Mouse (Mus musculus) midbrain, postnatal 0 days (tissue): ENCODE measurements at regions not wholly inside any gene's neighbourhood (a gene's known extent, or its start where the extent isn't known, plus 50 kb on each side); places are given as distances from the start of the nearest gene placed in this dataset.

Source experiments
- ATAC-seq: fragments of 200-750 bp; cut with Nextera tagmentation; 2 replicates; pipeline ENCODE4 v1.8.0; 2017; ENCODE audit warnings: moderate number of reproducible peaks, mild to moderate bottlenecking, moderate TSS enrichment, moderate library complexity; ENCODE audit not compliant: low FRiP score
- DNase-seq: peaks from one replicate; pipeline ENCODE4 v3.0.0-alpha.2; 2015; ENCODE audit warnings: low spot score
- H3K27ac ChIP-seq: fragments of 300-500 bp; sonication (generic); 2 replicates; pipeline ENCODE4 v1.5.1; 2014; ENCODE audit warnings: low read depth, mild to moderate bottlenecking, low read length, mixed read lengths
- H3K27me3 ChIP-seq: fragments of 300-500 bp; sonication (generic); 2 replicates; pipeline ENCODE4 v1.6.1; 2014; ENCODE audit warnings: low read length, control low read depth, mixed read lengths; ENCODE audit not compliant: insufficient read depth
- H3K36me3 ChIP-seq: fragments of 300-500 bp; sonication (generic); 2 replicates; pipeline ENCODE4 v1.6.1; 2014; ENCODE audit warnings: low read length, control low read depth, mixed read lengths; ENCODE audit not compliant: insufficient read depth
- H3K4me1 ChIP-seq: fragments of 300-500 bp; sonication (generic); 2 replicates; pipeline ENCODE4 v1.6.1; 2014; ENCODE audit warnings: mild to moderate bottlenecking, control low read depth, antibody characterized with exemption, low read length, mixed read lengths; ENCODE audit not compliant: insufficient read depth
- H3K4me2 ChIP-seq: fragments of 300-500 bp; sonication (generic); 2 replicates; pipeline ENCODE4 v1.6.1; 2014; ENCODE audit warnings: low read depth, mild to moderate bottlenecking, low read length, mixed read lengths; ENCODE audit not compliant: poor library complexity, severe bottlenecking
- H3K4me3 ChIP-seq: fragments of 300-500 bp; sonication (generic); 2 replicates; pipeline ENCODE4 v1.5.1; 2014; ENCODE audit warnings: low read depth, mild to moderate bottlenecking, low read length, moderate library complexity
- H3K9ac ChIP-seq: fragments of 300-500 bp; sonication (generic); replicated peaks from 2 replicates; pipeline ENCODE4 v1.6.1; 2014; ENCODE audit warnings: mild to moderate bottlenecking, low read length, moderate library complexity, mixed read lengths; ENCODE audit not compliant: poor library complexity, severe bottlenecking
- H3K9me3 ChIP-seq: fragments of 300-500 bp; sonication (generic); 2 replicates; pipeline ENCODE4 v1.6.1; 2016; ENCODE audit warnings: low read length, control low read depth
- CTCF ChIP-seq: IDR thresholded peaks from 2 replicates; pipeline ENCODE4 v1.5.1; 2016; ENCODE audit warnings: antibody characterized with exemption, mild to moderate bottlenecking
- WGBS: fragments of 180-500 bp; shearing (Covaris S2); extraction: QIAGEN DNeasy Blood & Tissue Kit; methylation state at CpG from one replicate; pipeline ENCODE4 v1.1.7; 2014; 5-methylcytosine and 5-hydroxymethylcytosine counted together

GRCm38 (mm10) chr1:190297666-190298327, 127.3 kb upstream of the Prox1 start:
- 86% methylated on average over 10 of the region's 10 CpGs for WGBS
- no peaks in the 10 kb centered on the region for H3K36me3 ChIP-seq
- no peak overlapping the region for H3K4me2 ChIP-seq
- TF ChIP-seq CTCF: no peak
- no peaks in the 10 kb centered on the region for H3K9me3 ChIP-seq
- no peak overlapping the region for H3K4me3 ChIP-seq
- ATAC-seq: no peak
- DNase-seq: no peak
- no peak overlapping the region for H3K9ac ChIP-seq
- H3K4me1 ChIP-seq: no peaks in the 10 kb centered on the region
- no peak overlapping the region for H3K27ac ChIP-seq
- H3K27me3 ChIP-seq: no peaks in the 10 kb centered on the region

- no peaks in the 10 kb centered on the region for H3K9me3 ChIP-seq
- no peak for TF ChIP-seq CTCF
- no peak for ATAC-seq
- no peaks in the 10 kb centered on the region for H3K27me3 ChIP-seq
- no peak overlapping the region for H3K4me3 ChIP-seq
- H3K9ac ChIP-seq: no peak overlapping the region
- no peaks in the 10 kb centered on the region for H3K4me1 ChIP-seq
- H3K36me3 ChIP-seq: no peaks in the 10 kb centered on the region
- H3K27ac ChIP-seq: no peak overlapping the region
- H3K4me2 ChIP-seq: no peak overlapping the region
- WGBS: 93% methylated on average over 11 of the region's 11 CpGs
- DNase-seq: no peak
Measured at GRCm38 (mm10) chr1:190290061-190290460, 119.5 kb upstream of the Prox1 start.

GRCm38 (mm10) chr1:190286481-190287145, 116.1 kb upstream of the Prox1 start:
- no peak overlapping the region for H3K4me3 ChIP-seq
- H3K9ac ChIP-seq: no peak overlapping the region
- ATAC-seq (no peak), DNase-seq (no peak)
- H3K27ac ChIP-seq: no peak overlapping the region
- no peak for TF ChIP-seq CTCF
- H3K4me2 ChIP-seq: no peak overlapping the region
- no peaks in the 10 kb centered on the region for H3K36me3 ChIP-seq
- no peaks in the 10 kb centered on the region for H3K4me1 ChIP-seq
- H3K27me3 ChIP-seq: no peaks in the 10 kb centered on the region
- 74% methylated on average over 17 of the region's 17 CpGs for WGBS
- H3K9me3 ChIP-seq: no peaks in the 10 kb centered on the region

GRCm38 (mm10) chr1:190285636-190286035, 115.1 kb upstream of the Prox1 start:
- no peak for TF ChIP-seq CTCF
- no peak overlapping the region for H3K4me2 ChIP-seq
- WGBS: 63% methylated on average over 8 of the region's 8 CpGs
- H3K9ac ChIP-seq: no peak overlapping the region
- H3K4me1 ChIP-seq: no peaks in the 10 kb centered on the region
- DNase-seq (no peak), ATAC-seq (no peak)
- no peak overlapping the region for H3K27ac ChIP-seq
- no peaks in the 10 kb centered on the region for H3K36me3 ChIP-seq
- no peaks in the 10 kb centered on the region for H3K27me3 ChIP-seq
- H3K4me3 ChIP-seq: no peak overlapping the region
- H3K9me3 ChIP-seq: no peaks in the 10 kb centered on the region

DNA sequence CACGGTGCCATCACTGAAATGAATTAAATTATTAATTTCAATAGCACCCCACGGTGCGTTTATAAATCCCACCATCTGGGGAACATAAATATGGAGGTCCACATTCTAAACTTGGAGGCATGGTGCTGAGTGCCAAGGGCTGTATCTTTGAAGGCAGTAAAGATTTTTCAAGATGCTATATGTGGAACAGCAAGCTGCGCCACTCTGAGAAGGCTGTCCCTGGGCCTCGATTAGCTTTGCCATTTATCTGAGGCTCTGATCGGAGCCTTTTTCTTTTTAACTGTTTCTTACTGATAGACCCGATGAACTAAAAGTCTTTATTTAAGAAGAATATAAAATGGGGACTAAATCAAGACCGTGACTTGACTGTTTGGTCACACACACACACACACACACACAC, 114.5 kb upstream of the Prox1 start:
- no peak overlapping the region for H3K27ac ChIP-seq
- no peaks in the 10 kb centered on the region; the same call in 1 of the 2 replicates for H3K4me1 ChIP-seq
- H3K9ac ChIP-seq: no peak overlapping the region
- H3K27me3 ChIP-seq: no peaks in the 10 kb centered on the region
- no peak overlapping the region for H3K4me2 ChIP-seq
- H3K4me3 ChIP-seq: no peak overlapping the region
- DNase-seq: no peak
- no peaks in the 10 kb centered on the region for H3K36me3 ChIP-seq
- H3K9me3 ChIP-seq: no peaks in the 10 kb centered on the region
- no peak for ATAC-seq
- no peak for TF ChIP-seq CTCF
- WGBS: 69% methylated on average over 8 of the region's 8 CpGs

DNA sequence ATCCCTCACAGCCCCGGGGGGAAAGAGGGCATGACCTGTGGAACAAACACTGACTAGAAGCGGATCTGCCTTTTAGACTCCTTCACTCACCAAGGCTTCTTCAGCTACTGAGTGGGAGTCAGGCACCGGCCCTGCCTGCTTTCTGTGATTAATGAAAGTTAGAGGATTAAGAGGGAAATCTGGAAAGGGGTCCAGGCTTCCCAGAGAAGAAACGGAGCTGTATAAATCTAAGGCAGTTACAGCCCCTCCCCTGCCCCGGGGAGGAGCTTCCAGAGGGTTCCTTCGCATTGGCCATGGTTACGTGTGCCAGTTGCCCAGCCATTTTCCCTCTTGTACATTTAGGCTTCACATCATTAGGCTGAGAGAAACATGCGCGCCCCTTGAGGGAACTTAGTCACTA, 113.6 kb upstream of the Prox1 start:
- WGBS: 77% methylated on average over 9 of the region's 9 CpGs
- ATAC-seq: no peak
- H3K9ac ChIP-seq: no peak overlapping the region
- no peak for TF ChIP-seq CTCF
- H3K27ac ChIP-seq: no peak overlapping the region
- no peaks in the 10 kb centered on the region for H3K27me3 ChIP-seq
- H3K4me1 ChIP-seq: no peaks in the 10 kb centered on the region; the same call in 1 of the 2 replicates
- no peaks in the 10 kb centered on the region for H3K9me3 ChIP-seq
- DNase-seq: no peak
- no peaks in the 10 kb centered on the region for H3K36me3 ChIP-seq
- H3K4me2 ChIP-seq: no peak overlapping the region
- no peak overlapping the region for H3K4me3 ChIP-seq
